Mouse (Mus musculus) midbrain, embryonic 16.5 days (tissue): ENCODE results near the gene Col18a1. TPM values are rescaled to one million over a fixed set of nuclear protein-coding genes. Genes with fewer than 3 reads are reported as not detected.
A peak's percentile ranks its signal among the peaks of the same experiment; 100 is the strongest.

Experiments
- ATAC-seq: fragments of 200-750 bp; cut with Nextera tagmentation; 2 replicates; pipeline ENCODE4 v1.8.0; 2017; ENCODE audit warnings: moderate TSS enrichment
- H3K27ac ChIP-seq: fragments of 300-500 bp; sonication (generic); 2 replicates; pipeline ENCODE4 v1.5.1; 2014; ENCODE audit warnings: mild to moderate bottlenecking, low read length, mixed read lengths
- H3K27me3 ChIP-seq: fragments of 300-500 bp; sonication (generic); 2 replicates; pipeline ENCODE4 v1.6.1; 2014; ENCODE audit warnings: low read depth, low read length, mixed read lengths; ENCODE audit not compliant: control insufficient read depth, insufficient read depth
- H3K36me3 ChIP-seq: fragments of 300-500 bp; sonication (generic); 2 replicates; pipeline ENCODE4 v1.6.1; 2014; ENCODE audit warnings: mild to moderate bottlenecking, low read length, moderate library complexity, mixed read lengths; ENCODE audit not compliant: control insufficient read depth, insufficient read depth
- H3K4me1 ChIP-seq: fragments of 300-500 bp; sonication (generic); 2 replicates; pipeline ENCODE4 v1.6.1; 2014; ENCODE audit warnings: mild to moderate bottlenecking, low read length, mixed read lengths; ENCODE audit not compliant: control insufficient read depth, insufficient read depth
- H3K4me2 ChIP-seq: fragments of 300-500 bp; sonication (generic); 2 replicates; pipeline ENCODE4 v1.6.1; 2014; ENCODE audit warnings: mild to moderate bottlenecking, low read length, mixed read lengths
- H3K4me3 ChIP-seq: fragments of 300-500 bp; sonication (generic); 2 replicates; pipeline ENCODE4 v1.5.1; 2014; ENCODE audit warnings: low read depth, mild to moderate bottlenecking, low read length, moderate library complexity, mixed read lengths
- H3K9ac ChIP-seq: fragments of 300-500 bp; sonication (generic); 2 replicates; pipeline ENCODE4 v1.6.1; 2014; ENCODE audit warnings: low read depth, low read length, mixed read lengths
- H3K9me3 ChIP-seq: fragments of 300-500 bp; sonication (generic); replicated peaks from 2 replicates; pipeline ENCODE4 v1.6.1; 2014; ENCODE audit warnings: mild to moderate bottlenecking, low read length, mixed read lengths; ENCODE audit not compliant: control insufficient read depth, poor library complexity, severe bottlenecking
- WGBS: fragments of 180-500 bp; shearing (Covaris S2); extraction: QIAGEN DNeasy Blood & Tissue Kit; methylation state at CpG from one replicate; pipeline ENCODE4 v1.1.7; 2014; 5-methylcytosine and 5-hydroxymethylcytosine counted together
- polyA plus RNA-seq: library from polyadenylated mRNA; unstranded; fragments of >200 nt; fragmentation: Nextera tagmentation; extraction: Ambion mirVana; gene quantifications from 2 replicates; pipeline ENCODE4 v1.2.1, GENCODE M21; 2015

Col18a1 gene
- polyA plus RNA-seq, 1 experiment from 2014 or later = 20.4 TPM

GRCm38 (mm10) chr10:77164437-77165052 lies 1.8 kb downstream of the Col18a1 start:
- Histone ChIP-seq H3K27me3 (peaks cover 21% of the 10 kb centered on the region), H3K36me3 (no peaks in the 10 kb centered on the region), H3K9ac (no peak overlapping the region), H3K4me3 (no peak overlapping the region), H3K27ac (no peak overlapping the region), H3K9me3 (no peaks in the 10 kb centered on the region), H3K4me1 (peaks cover 18% of the 10 kb centered on the region), H3K4me2 (no peak overlapping the region)
- no peak for ATAC-seq
- 5% methylated on average over 9 of the region's 9 CpGs for WGBS

GRCm38 (mm10) chr10:77164041-77164436 lies 2.3 kb downstream of the Col18a1 start:
- no peak for ATAC-seq
- 16% methylated on average over 5 of the region's 5 CpGs for WGBS
- Histone ChIP-seq H3K4me2 (no peak overlapping the region), H3K27me3 (peaks cover 21% of the 10 kb centered on the region), H3K36me3 (no peaks in the 10 kb centered on the region), H3K4me1 (peaks cover 18% of the 10 kb centered on the region), H3K27ac (no peak overlapping the region), H3K4me3 (no peak overlapping the region), H3K9ac (no peak overlapping the region), H3K9me3 (no peaks in the 10 kb centered on the region)

GRCm38 (mm10) chr10:77163392-77163977 lies 2.9 kb downstream of the Col18a1 start:
- Histone ChIP-seq H3K4me1 (peaks cover 18% of the 10 kb centered on the region), H3K36me3 (no peaks in the 10 kb centered on the region), H3K27me3 (peaks cover 21% of the 10 kb centered on the region), H3K27ac (no peak overlapping the region), H3K4me3 (no peak overlapping the region), H3K9me3 (no peaks in the 10 kb centered on the region), H3K9ac (no peak overlapping the region), H3K4me2 (no peak overlapping the region)
- no peak for ATAC-seq
- 48% methylated on average over 4 of the region's 4 CpGs for WGBS

- Histone ChIP-seq H3K4me1 (no peaks in the 10 kb centered on the region), H3K9me3 (no peaks in the 10 kb centered on the region), H3K27ac (no peak overlapping the region), H3K27me3 (no peaks in the 10 kb centered on the region; the same call in 1 of the 2 replicates), H3K36me3 (no peaks in the 10 kb centered on the region), H3K4me2 (no peak overlapping the region), H3K9ac (no peak overlapping the region), H3K4me3 (no peak overlapping the region)
- no peak for ATAC-seq
- 71% methylated on average over 8 of the region's 8 CpGs for WGBS
These were observed 6.8 kb downstream of the Col18a1 start for GRCm38 (mm10) chr10:77159573-77159972.

- no peak overlapping the region for H3K27ac ChIP-seq
- H3K4me3 ChIP-seq = no peak overlapping the region
- H3K4me1 ChIP-seq = no peaks in the 10 kb centered on the region
- H3K9ac ChIP-seq = no peak overlapping the region
- WGBS = 70% methylated on average over 3 of the region's 3 CpGs
- no peaks in the 10 kb centered on the region for H3K27me3 ChIP-seq
- no peak for ATAC-seq
- no peaks in the 10 kb centered on the region for H3K9me3 ChIP-seq
- H3K4me2 ChIP-seq = no peak overlapping the region
- H3K36me3 ChIP-seq = no peaks in the 10 kb centered on the region
These were observed 7.4 kb downstream of the Col18a1 start for GRCm38 (mm10) chr10:77158948-77159347.

- no peak for ATAC-seq
- no peak overlapping the region for H3K9ac ChIP-seq
- WGBS = 30% methylated on average over 9 of the region's 11 CpGs
These were observed 8.9 kb downstream of the Col18a1 start for GRCm38 (mm10) chr10:77157245-77158019.

GRCm38 (mm10) chr10:77152178-77152621 lies 14.1 kb downstream of the Col18a1 start:
- Histone ChIP-seq H3K36me3 (no peaks in the 10 kb centered on the region), H3K4me1 (peaks cover 19% of the 10 kb centered on the region), H3K9ac (no peak overlapping the region), H3K27ac (no peak overlapping the region), H3K4me3 (no peak overlapping the region), H3K9me3 (no peaks in the 10 kb centered on the region), H3K4me2 (no peak overlapping the region), H3K27me3 (no peaks in the 10 kb centered on the region)
- ATAC-seq = peak; percentile 61
- WGBS = 20% methylated on average over 2 of the region's 2 CpGs

More at GRCm38 (mm10) chr10:77157245-77158019, 8.9 kb downstream of the Col18a1 start:
- Histone ChIP-seq H3K9me3 (no peaks in the 10 kb centered on the region), H3K4me3 (no peak overlapping the region), H3K27me3 (no peaks in the 10 kb centered on the region), H3K4me1 (no peaks in the 10 kb centered on the region), H3K36me3 (no peaks in the 10 kb centered on the region), H3K27ac (no peak overlapping the region), H3K4me2 (no peak overlapping the region)

- H3K4me3 ChIP-seq = no peak overlapping the region
- no peaks in the 10 kb centered on the region for H3K36me3 ChIP-seq
- peaks cover 19% of the 10 kb centered on the region for H3K4me1 ChIP-seq
- H3K4me2 ChIP-seq = peak overlapping the region; percentile 42
- peak; percentile 34 for ATAC-seq
- H3K27me3 ChIP-seq = no peaks in the 10 kb centered on the region
- 41% methylated on average over 4 of the region's 4 CpGs for WGBS
- H3K9ac ChIP-seq = peak overlapping the region; percentile 39; the same call in 1 of the 2 replicates
- peak overlapping the region; percentile 33 for H3K27ac ChIP-seq
- H3K9me3 ChIP-seq = no peaks in the 10 kb centered on the region
These were observed 14.8 kb downstream of the Col18a1 start for GRCm38 (mm10) chr10:77151551-77152002.
